Mouse (Mus musculus) MEL (cell line): ENCODE data around the gene Ripk3. TPM values are rescaled to one million over a fixed set of nuclear protein-coding genes. Genes with fewer than 3 reads are reported as not detected.
A peak's percentile ranks its signal among the peaks of the same experiment; 100 is the strongest.

Experiments
- DNase-seq: peaks from one replicate; pipeline ENCODE4 v3.0.0; 2011; ENCODE audit warnings: low read depth, low spot score
- H3K27ac ChIP-seq: 2 replicates; pipeline ENCODE4 v1.5.1; 2012; ENCODE audit warnings: low read depth, mild to moderate bottlenecking, control low read depth, low read length, moderate library complexity; ENCODE audit not compliant: control insufficient read depth
- H3K27me3 ChIP-seq, 2 experiments: fragments of 150-350 bp in 1 of 2; sonication (generic) in 1 of 2; 2 replicates each; pipeline ENCODE4 v1.6.1; 2012; ENCODE audit warnings: low read length in 2 of 2, mild to moderate bottlenecking in 2 of 2, improper control_type of control experiment in 1 of 2, moderate library complexity in 1 of 2; ENCODE audit not compliant: insufficient read depth in 2 of 2, control insufficient read depth in 1 of 2
- H3K36me3 ChIP-seq, 2 experiments: 2 replicates each; pipeline ENCODE4 v1.6.1; 2012 to 2014; ENCODE audit warnings: low read length in 2 of 2, improper control_type of control experiment in 1 of 2, inconsistent platforms in 1 of 2, mild to moderate bottlenecking in 1 of 2; ENCODE audit not compliant: insufficient read depth in 2 of 2, control insufficient read depth in 1 of 2
- H3K4me1 ChIP-seq, 2 experiments: fragments of 150-350 bp in 1 of 2; sonication (generic) in 1 of 2; 2 replicates each; pipeline ENCODE4 v1.6.1; 2012; ENCODE audit warnings: low read length in 2 of 2, improper control_type of control experiment in 1 of 2, mild to moderate bottlenecking in 1 of 2; ENCODE audit not compliant: insufficient read depth in 2 of 2, control insufficient read depth in 1 of 2
- H3K4me3 ChIP-seq, 2 experiments: fragments of 150-350 bp in 1 of 2; sonication (generic) in 1 of 2; 2 replicates each; pipeline ENCODE4 v1.5.1; 2012; ENCODE audit warnings: low read depth in 2 of 2, low read length in 2 of 2, mild to moderate bottlenecking in 2 of 2, moderate library complexity in 2 of 2, control low read depth in 1 of 2, improper control_type of control experiment in 1 of 2; ENCODE audit not compliant: control insufficient read depth in 1 of 2, insufficient read depth in 1 of 2
- H3K79me2 ChIP-seq: 2 replicates; pipeline ENCODE4 v1.6.1; 2012; ENCODE audit warnings: mild to moderate bottlenecking, low read length, moderate library complexity; ENCODE audit not compliant: control insufficient read depth, poor library complexity, insufficient read depth
- H3K9ac ChIP-seq: 2 replicates; pipeline ENCODE4 v1.6.1; 2012; ENCODE audit warnings: low read depth, mild to moderate bottlenecking, control low read depth, low read length, moderate library complexity; ENCODE audit not compliant: control insufficient read depth, poor library complexity, severe bottlenecking
- H3K9me3 ChIP-seq: fragments of 150-350 bp; sonication (generic); replicated peaks from 2 replicates; pipeline ENCODE4 v1.6.1; 2012; ENCODE audit warnings: mild to moderate bottlenecking, low read length, improper control_type of control experiment, moderate library complexity; ENCODE audit not compliant: insufficient read depth
- BHLHE40 ChIP-seq: IDR thresholded peaks from 2 replicates; pipeline ENCODE4 v1.6.1; 2012; ENCODE audit warnings: low read depth, mild to moderate bottlenecking, inconsistent platforms, low read length, improper control_type of control experiment, borderline replicate concordance
- CHD1 ChIP-seq: IDR thresholded peaks from 2 replicates; pipeline ENCODE4 v1.6.1; 2012; ENCODE audit warnings: low read depth, mild to moderate bottlenecking, inconsistent platforms, low read length, improper control_type of control experiment
- CHD2 ChIP-seq: IDR thresholded peaks from 2 replicates; pipeline ENCODE4 v1.6.1; 2011; ENCODE audit warnings: low read length, improper control_type of control experiment
- CTCF ChIP-seq, 3 experiments: IDR thresholded peaks in 2 of 3; conservative IDR thresholded peaks in 1 of 3; 2 replicates each; pipeline ENCODE4 v1.5.1; 2011 to 2012; ENCODE audit warnings: low read length in 3 of 3, low read depth in 2 of 3, mild to moderate bottlenecking in 2 of 3, improper control_type of control experiment in 1 of 3, inconsistent platforms in 1 of 3, mixed read lengths in 1 of 3, moderate library complexity in 1 of 3; ENCODE audit not compliant: control insufficient read depth in 1 of 3, insufficient read depth in 1 of 3, poor library complexity in 1 of 3, severe bottlenecking in 1 of 3
- E2F4 ChIP-seq: IDR thresholded peaks from 2 replicates; pipeline ENCODE4 v1.6.1; 2011; ENCODE audit warnings: low read depth, low read length, improper control_type of control experiment, borderline replicate concordance
- ELF1 ChIP-seq: IDR thresholded peaks from 2 replicates; pipeline ENCODE4 v1.6.1; 2014; ENCODE audit warnings: low read depth, mild to moderate bottlenecking, inconsistent platforms, low read length, improper control_type of control experiment, moderate library complexity
- GABPA ChIP-seq: IDR thresholded peaks from 2 replicates; pipeline ENCODE4 v1.6.1; 2012; ENCODE audit warnings: low read depth, mild to moderate bottlenecking, inconsistent platforms, low read length, improper control_type of control experiment, moderate library complexity
- JUND ChIP-seq: IDR thresholded peaks from 2 replicates; pipeline ENCODE4 v1.6.1; 2011; ENCODE audit warnings: low read depth, mild to moderate bottlenecking, improper control_type of control experiment, low read length
- KAT2A ChIP-seq: conservative IDR thresholded peaks from 2 replicates; pipeline ENCODE4 v1.6.1; 2012; ENCODE audit warnings: low read depth, low read length, improper control_type of control experiment, inconsistent platforms
- MAZ ChIP-seq: IDR thresholded peaks from 2 replicates; pipeline ENCODE4 v1.6.1; 2012; ENCODE audit warnings: low read depth, mild to moderate bottlenecking, inconsistent platforms, low read length, improper control_type of control experiment
- MYB ChIP-seq: IDR thresholded peaks from 2 replicates; pipeline ENCODE4 v1.6.1; 2011; ENCODE audit warnings: mild to moderate bottlenecking, low read depth, low read length, improper control_type of control experiment
- MYC ChIP-seq: IDR thresholded peaks from 2 replicates; pipeline ENCODE4 v1.6.1; 2011; ENCODE audit warnings: low read depth, mild to moderate bottlenecking, low read length, improper control_type of control experiment, moderate library complexity
- NRF1 ChIP-seq: IDR thresholded peaks from 2 replicates; pipeline ENCODE4 v1.6.1; 2014; ENCODE audit warnings: low read depth, mild to moderate bottlenecking, inconsistent platforms, low read length, improper control_type of control experiment, moderate library complexity; ENCODE audit not compliant: poor library complexity, insufficient read depth, severe bottlenecking
- POLR2AphosphoS5 ChIP-seq: IDR thresholded peaks from 2 replicates; pipeline ENCODE4 v1.6.1; 2012; ENCODE audit warnings: low read depth, borderline replicate concordance, mild to moderate bottlenecking, inconsistent platforms, low read length, moderate library complexity, mixed read lengths
- RAD21 ChIP-seq: IDR thresholded peaks from 2 replicates; pipeline ENCODE4 v1.6.1; 2011; ENCODE audit warnings: mild to moderate bottlenecking, low read depth, low read length, improper control_type of control experiment
- SIN3A ChIP-seq: IDR thresholded peaks from 2 replicates; pipeline ENCODE4 v1.6.1; 2012; ENCODE audit warnings: low read length, improper control_type of control experiment, inconsistent platforms
- SMC3 ChIP-seq: IDR thresholded peaks from 2 replicates; pipeline ENCODE4 v1.6.1; 2011; ENCODE audit warnings: low read depth, low read length, improper control_type of control experiment
- TAL1 ChIP-seq: IDR thresholded peaks from 2 replicates; pipeline ENCODE4 v1.6.1; 2012; ENCODE audit warnings: mild to moderate bottlenecking, inconsistent platforms, low read length, moderate library complexity, mixed read lengths
- TBP ChIP-seq: IDR thresholded peaks from 2 replicates; pipeline ENCODE4 v1.8.0; 2011; ENCODE audit warnings: low read depth, low read length, improper control_type of control experiment
- TCF12 ChIP-seq: IDR thresholded peaks from 2 replicates; pipeline ENCODE4 v1.6.1; 2014; ENCODE audit warnings: low read depth, mild to moderate bottlenecking, inconsistent platforms, low read length, improper control_type of control experiment, moderate library complexity
- USF2 ChIP-seq, 2 experiments: IDR thresholded peaks; 2 replicates each; pipeline ENCODE4 v1.6.1; 2011 to 2012; ENCODE audit warnings: improper control_type of control experiment in 2 of 2, low read length in 2 of 2, borderline replicate concordance in 1 of 2, inconsistent platforms in 1 of 2, low read depth in 1 of 2, mild to moderate bottlenecking in 1 of 2; ENCODE audit not compliant: insufficient read depth in 1 of 2
- ZC3H11A ChIP-seq: IDR thresholded peaks from 2 replicates; pipeline ENCODE4 v1.6.1; 2012; ENCODE audit warnings: low read depth, mild to moderate bottlenecking, inconsistent platforms, low read length, improper control_type of control experiment
- ZKSCAN1 ChIP-seq: IDR thresholded peaks from 2 replicates; pipeline ENCODE4 v1.6.1; 2012; ENCODE audit warnings: low read depth, mild to moderate bottlenecking, inconsistent platforms, low read length, improper control_type of control experiment, moderate library complexity
- polyA plus RNA-seq, 2 experiments: library from polyadenylated mRNA; stranded (reverse) in 1 of 2; unstranded in 1 of 2; fragments of >175 nt in 1 of 2; fragments of >200 nt in 1 of 2; gene quantifications; 2 replicates each; pipeline versions ENCODE4 v1.2.1 to v1.2.4; 2012; ENCODE audit warnings: low replicate concordance in 2 of 2, low read depth in 1 of 2; ENCODE audit not compliant: insufficient read length in 2 of 2, insufficient read depth in 1 of 2, missing spikeins in 1 of 2
- total RNA-seq: library from RNA; depleted of rRNA; stranded (reverse); fragments of 300-350 nt; gene quantifications from 2 replicates; pipeline ENCODE4 v1.2.3, GENCODE M21; 2012

The Ripk3 gene
- total and polyA plus RNA-seq, 3 experiments, result 67.1 to 124 (median 123) TPM

DNA sequence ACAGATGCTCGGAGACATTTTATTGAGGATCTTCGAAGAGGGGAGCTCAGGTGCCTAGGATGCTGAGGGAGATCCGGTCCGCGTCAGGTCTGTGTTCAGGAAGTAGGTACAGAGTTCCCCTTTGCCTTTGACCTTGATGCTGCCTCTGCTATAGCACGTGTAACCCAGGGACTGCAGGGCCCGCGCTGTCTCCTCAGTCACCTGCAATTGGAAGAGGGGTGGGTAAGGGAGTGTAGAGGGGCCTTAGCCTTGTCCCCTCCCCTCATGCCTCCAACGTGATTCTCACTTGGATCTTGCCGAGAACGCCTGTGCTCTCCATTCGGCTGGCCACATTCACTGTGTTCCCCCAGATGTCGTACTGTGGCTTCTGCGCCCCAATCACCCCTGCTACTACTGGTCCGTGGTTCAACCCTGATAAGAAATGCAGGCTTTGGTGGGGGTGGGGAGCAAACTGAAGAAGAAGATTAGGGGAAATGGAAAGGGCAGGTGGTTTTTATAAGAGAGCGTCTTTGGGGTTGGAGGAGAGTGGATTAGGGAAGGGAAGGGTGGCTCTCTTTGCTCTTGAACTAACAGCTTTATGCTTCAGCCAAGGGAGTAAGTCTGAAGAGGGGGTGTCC, 19.5 kb downstream of the Ripk3 start (continued):
- TF ChIP-seq RAD21 (no peak), ELF1 (no peak), KAT2A (peak; percentile 24; the same call in 1 of the 2 replicates), ZKSCAN1 (no peak), TAL1 (peak; percentile 54), ZC3H11A (no peak), CTCF (IDR thresholded peaks at IDR 0.05 in 2 of 3, conservative IDR thresholded peaks at IDR 0.05 in 1 of 3; ENCODE audit: control insufficient read depth in 1 of 3, insufficient read depth in 1 of 3, low read depth in 2 of 3, low read length in 3 of 3, poor library complexity in 1 of 3, severe bottlenecking in 1 of 3) (no peak), E2F4 (no peak; the same call in 1 of the 2 replicates), CHD1 (peak; percentile 99), POLR2AphosphoS5 (0 out of 2 replicates have a peak, but pooled peaks have one; percentile 45), NRF1 (no peak), MAZ (peak; percentile 78), BHLHE40 (peak; percentile 62; the same call in 1 of the 2 replicates), JUND (no peak), MYC (peak; percentile 93), MYB (peak; percentile 51; the same call in 1 of the 2 replicates), USF2 (IDR thresholded peaks at IDR 0.05; ENCODE audit: borderline replicate concordance in 1 of 2, insufficient read depth in 1 of 2, low read depth in 1 of 2, low read length in 2 of 2) (no peak), TBP (peak; percentile 79)
- TF ChIP-seq, all 39 proteins: peak for 23

DNA sequence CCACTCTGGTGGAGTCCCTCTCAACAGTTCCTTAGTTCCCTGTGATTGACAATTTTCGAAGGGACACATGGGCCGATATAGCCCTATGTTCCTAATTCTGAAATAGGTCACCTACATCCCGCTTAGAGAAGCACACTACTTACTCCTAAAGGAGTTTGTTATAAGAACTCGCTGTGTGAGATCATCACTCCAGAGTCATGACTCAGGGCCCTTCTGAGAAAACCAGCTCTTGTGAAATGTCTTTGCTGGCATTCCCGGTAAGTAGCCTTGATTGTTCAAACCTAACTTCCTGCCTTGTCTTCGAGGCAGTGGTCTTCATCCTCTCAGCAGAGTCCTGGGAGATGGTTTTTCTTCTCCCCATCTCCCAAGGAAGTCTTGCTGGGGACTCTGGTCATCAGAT, 20.1 kb downstream of the Ripk3 start:
- no peak for DNase-seq
- Histone ChIP-seq H3K36me3 (peaks cover 0 to 18% of the 10 kb centered on the region in 2 experiments; a peak in 2 of 4 replicates), H3K27ac (peak overlapping the region; percentile 95), H3K4me3 (no peak overlapping the region), H3K9me3 (no peaks in the 10 kb centered on the region), H3K9ac (peak overlapping the region; percentile 77; the same call in 1 of the 2 replicates)
- TF ChIP-seq RAD21 (no peak), TCF12 (no peak), GABPA (no peak), NRF1 (no peak), TBP (no peak), CHD2 (no peak), SIN3A (no peak), E2F4 (no peak), SMC3 (no peak)
- TF ChIP-seq, all 39 proteins: peak for 0
- peaks cover 6 to 46% of the 10 kb centered on the region in 2 experiments for H3K4me1 ChIP-seq
- no peaks in the 10 kb centered on the region for H3K27me3 ChIP-seq
- peaks cover 2% of the 10 kb centered on the region; the same call in 1 of the 2 replicates for H3K79me2 ChIP-seq
